Mouse (Mus musculus): ENCODE measurements around the gene Nfib. TPM values are rescaled to one million over a fixed set of nuclear protein-coding genes. Genes with fewer than 3 reads are reported as not detected.

Nfib gene
- total and polyA plus RNA-seq, 3 experiments, result 0.16 TPM; not detected in 2

DNA sequence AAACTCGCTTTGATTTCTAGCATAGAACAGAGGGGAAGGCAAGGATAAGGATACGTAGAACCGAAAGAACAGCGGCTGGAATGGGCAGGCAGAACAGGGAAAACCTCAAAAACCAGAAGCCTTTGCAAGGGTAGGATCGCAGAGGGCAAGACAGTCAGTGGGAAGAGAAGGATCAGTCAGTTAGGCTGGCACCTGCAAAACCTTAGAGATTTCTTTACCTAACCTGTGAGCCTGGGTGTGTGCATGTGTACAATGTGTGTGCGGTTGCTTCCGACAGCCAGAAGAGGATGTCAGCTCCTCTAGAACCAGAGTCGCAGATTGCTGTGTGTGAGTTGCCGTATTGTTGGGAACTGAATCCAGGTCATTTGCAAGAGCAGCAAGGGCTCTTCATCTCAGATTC is 67.3 kb downstream of the Nfib start:
- no peak for ATAC-seq (ENCODE audit: extremely low read depth, insufficient number of reproducible peaks, low FRiP score, poor library complexity, severe bottlenecking)
- no peaks in the 10 kb centered on the region for H3K27me3 ChIP-seq (ENCODE audit: insufficient read depth, low read length)

DNA sequence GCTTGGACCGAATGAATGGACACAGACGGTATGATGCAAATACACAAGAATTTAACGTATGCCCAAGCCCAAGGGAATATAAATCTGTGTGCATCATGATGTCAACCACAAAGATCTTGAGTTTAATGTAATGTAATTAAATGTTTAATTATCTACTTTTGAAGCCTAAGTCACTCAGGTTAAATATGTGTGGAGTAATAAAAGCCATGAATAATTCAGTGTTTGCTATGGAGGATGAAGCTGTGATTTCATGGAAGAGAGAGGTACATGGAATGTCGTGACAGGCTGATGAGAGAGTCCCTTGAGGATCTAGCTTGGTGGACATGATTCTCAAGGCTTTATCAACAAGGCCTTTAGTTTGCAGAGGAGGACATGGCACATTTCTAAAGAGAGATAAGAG is 67.9 kb downstream of the Nfib start:
- ATAC-seq (ENCODE audit: extremely low read depth, insufficient number of reproducible peaks, low FRiP score, poor library complexity, severe bottlenecking) (no peak), DNase-seq (ENCODE audit: low spot score) (no peak)
- Histone ChIP-seq H3K27me3 (ENCODE audit: insufficient read depth, low read length) (no peaks in the 10 kb centered on the region), H3K36me3 (replicated peaks) (no peaks in the 10 kb centered on the region), H3K4me3 (ENCODE audit: low read depth, low read length) (no peak overlapping the region), H3K9me3 (replicated peaks) (peaks cover 9% of the 10 kb centered on the region; the same call in 1 of the 2 replicates), H3K4me1 (ENCODE audit: insufficient read depth, low read depth, low read length) (no peaks in the 10 kb centered on the region)
- TF ChIP-seq GATA2 (IDR thresholded peaks at IDR 0.05; ENCODE audit: borderline replicate concordance, low read depth, low read length) (no peak), POLR2AphosphoS5 (IDR thresholded peaks at IDR 0.05; ENCODE audit: insufficient replicate concordance, low read depth, low read length) (no peak), TAL1 (conservative IDR thresholded peaks at IDR 0.05; ENCODE audit: low read depth, low read length) (no peak), CTCF (IDR thresholded peaks at IDR 0.05; ENCODE audit: low read depth, low read length) (no peak), GATA1 (IDR thresholded peaks at IDR 0.05; ENCODE audit: borderline replicate concordance, low read length) (no peak)

More for the DNA sequence above, 67.3 kb downstream of the Nfib start:
- no peaks in the 10 kb centered on the region for H3K4me1 ChIP-seq (ENCODE audit: insufficient read depth, low read depth, low read length)
- H3K36me3 ChIP-seq (replicated peaks), result no peaks in the 10 kb centered on the region
- H3K9me3 ChIP-seq (replicated peaks), result peaks cover 12% of the 10 kb centered on the region
- no peak for TF ChIP-seq POLR2AphosphoS5 (IDR thresholded peaks at IDR 0.05; ENCODE audit: insufficient replicate concordance, low read depth, low read length)
- TF ChIP-seq TAL1 (conservative IDR thresholded peaks at IDR 0.05; ENCODE audit: low read depth, low read length), result no peak
- no peak for TF ChIP-seq GATA1 (IDR thresholded peaks at IDR 0.05; ENCODE audit: borderline replicate concordance, low read length)
- TF ChIP-seq CTCF (IDR thresholded peaks at IDR 0.05; ENCODE audit: low read depth, low read length), result no peak
- TF ChIP-seq GATA2 (IDR thresholded peaks at IDR 0.05; ENCODE audit: borderline replicate concordance, low read depth, low read length), result no peak
- no peak for DNase-seq (ENCODE audit: low spot score)
- no peak overlapping the region for H3K4me3 ChIP-seq (ENCODE audit: low read depth, low read length)

DNA sequence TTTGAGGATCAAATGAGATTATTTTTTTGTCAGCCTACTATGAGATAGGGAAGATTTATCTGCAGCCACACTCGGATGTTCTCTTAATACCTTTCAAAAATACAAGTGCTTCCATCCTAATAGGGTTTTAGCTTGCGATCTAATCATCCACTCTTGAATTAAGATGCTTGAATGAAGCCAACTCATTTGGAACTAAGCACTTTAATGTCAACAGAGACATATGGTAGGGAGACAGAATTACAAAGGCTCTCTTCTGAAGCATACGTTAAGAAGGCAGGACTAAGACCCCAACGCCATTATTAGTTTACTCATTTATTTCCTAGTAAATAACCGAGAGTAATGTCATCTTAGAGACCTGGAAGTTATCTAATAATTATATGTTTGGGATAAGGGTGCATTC is 68.9 kb downstream of the Nfib start:
- Histone ChIP-seq H3K4me3 (ENCODE audit: low read depth, low read length) (no peak overlapping the region), H3K9me3 (replicated peaks) (peaks cover 9% of the 10 kb centered on the region; the same call in 1 of the 2 replicates), H3K27me3 (ENCODE audit: insufficient read depth, low read length) (no peaks in the 10 kb centered on the region), H3K36me3 (replicated peaks) (no peaks in the 10 kb centered on the region), H3K4me1 (ENCODE audit: insufficient read depth, low read depth, low read length) (no peaks in the 10 kb centered on the region)
- DNase-seq (ENCODE audit: low spot score) (no peak), ATAC-seq (ENCODE audit: extremely low read depth, insufficient number of reproducible peaks, low FRiP score, poor library complexity, severe bottlenecking) (no peak)
- no peak for TF ChIP-seq POLR2AphosphoS5 (IDR thresholded peaks at IDR 0.05; ENCODE audit: insufficient replicate concordance, low read depth, low read length)
- no peak for TF ChIP-seq GATA2 (IDR thresholded peaks at IDR 0.05; ENCODE audit: borderline replicate concordance, low read depth, low read length)
- no peak for TF ChIP-seq CTCF (IDR thresholded peaks at IDR 0.05; ENCODE audit: low read depth, low read length)

DNA sequence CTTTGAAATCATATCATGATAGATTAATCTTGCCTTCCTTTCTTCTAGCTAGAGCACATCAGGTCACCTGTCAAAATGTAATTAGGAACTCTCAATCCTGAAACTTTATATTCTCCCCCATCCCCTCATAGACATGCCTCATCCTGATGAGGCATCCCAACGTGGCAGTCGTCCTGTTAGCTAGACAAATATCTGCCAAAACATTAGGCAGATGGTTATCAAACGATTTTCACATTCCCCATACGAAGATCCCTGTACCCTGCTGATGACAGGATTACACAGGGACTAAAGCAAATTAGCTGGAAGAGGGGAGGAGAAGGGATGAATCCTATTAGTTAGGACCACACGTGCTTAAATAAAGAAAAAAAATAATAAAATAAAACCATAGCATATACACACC is 69.7 kb downstream of the Nfib start:
- Histone ChIP-seq H3K27me3 (ENCODE audit: insufficient read depth, low read length) (no peaks in the 10 kb centered on the region), H3K4me1 (ENCODE audit: insufficient read depth, low read depth, low read length) (no peaks in the 10 kb centered on the region), H3K9me3 (replicated peaks) (peaks cover 6% of the 10 kb centered on the region; the same call in 1 of the 2 replicates), H3K36me3 (replicated peaks) (no peaks in the 10 kb centered on the region), H3K4me3 (ENCODE audit: low read depth, low read length) (no peak overlapping the region)
- DNase-seq (ENCODE audit: low spot score), result no peak
- no peak for ATAC-seq (ENCODE audit: extremely low read depth, insufficient number of reproducible peaks, low FRiP score, poor library complexity, severe bottlenecking)
- TF ChIP-seq CTCF (IDR thresholded peaks at IDR 0.05; ENCODE audit: low read depth, low read length) (no peak), GATA1 (IDR thresholded peaks at IDR 0.05; ENCODE audit: borderline replicate concordance, low read length) (no peak)

DNA sequence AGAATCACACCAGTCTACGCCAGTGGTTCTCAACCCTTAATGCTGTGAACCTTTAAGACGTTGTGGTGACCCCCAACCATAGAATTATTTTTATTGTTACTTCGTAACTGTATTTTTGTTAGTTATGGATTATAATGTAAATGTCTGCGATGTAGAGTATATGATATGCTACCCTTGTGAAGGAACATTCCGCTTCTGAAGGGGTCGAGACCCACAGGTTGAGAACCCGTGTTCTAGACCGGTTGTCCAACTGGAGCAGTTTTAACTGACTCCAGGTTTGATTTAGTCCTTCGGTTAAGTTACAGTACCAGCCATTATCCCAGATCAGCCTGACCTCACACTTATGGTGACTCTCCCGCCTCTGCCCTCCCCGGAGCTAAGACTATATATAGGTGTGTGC is 70.4 kb downstream of the Nfib start:
- peaks cover 2% of the 10 kb centered on the region; the same call in 1 of the 2 replicates for H3K9me3 ChIP-seq (replicated peaks)
- H3K36me3 ChIP-seq (replicated peaks), result no peaks in the 10 kb centered on the region
- no peak for DNase-seq (ENCODE audit: low spot score)
- H3K27me3 ChIP-seq (ENCODE audit: insufficient read depth, low read length), result no peaks in the 10 kb centered on the region
- no peak overlapping the region for H3K4me3 ChIP-seq (ENCODE audit: low read depth, low read length)
- no peak for TF ChIP-seq GATA1 (IDR thresholded peaks at IDR 0.05; ENCODE audit: borderline replicate concordance, low read length)
- no peak for TF ChIP-seq TAL1 (conservative IDR thresholded peaks at IDR 0.05; ENCODE audit: low read depth, low read length)
- TF ChIP-seq GATA2 (IDR thresholded peaks at IDR 0.05; ENCODE audit: borderline replicate concordance, low read depth, low read length), result no peak
- TF ChIP-seq CTCF (IDR thresholded peaks at IDR 0.05; ENCODE audit: low read depth, low read length), result no peak
- TF ChIP-seq POLR2AphosphoS5 (IDR thresholded peaks at IDR 0.05; ENCODE audit: insufficient replicate concordance, low read depth, low read length), result no peak
- no peaks in the 10 kb centered on the region for H3K4me1 ChIP-seq (ENCODE audit: insufficient read depth, low read depth, low read length)
- ATAC-seq (ENCODE audit: extremely low read depth, insufficient number of reproducible peaks, low FRiP score, poor library complexity, severe bottlenecking), result no peak

DNA sequence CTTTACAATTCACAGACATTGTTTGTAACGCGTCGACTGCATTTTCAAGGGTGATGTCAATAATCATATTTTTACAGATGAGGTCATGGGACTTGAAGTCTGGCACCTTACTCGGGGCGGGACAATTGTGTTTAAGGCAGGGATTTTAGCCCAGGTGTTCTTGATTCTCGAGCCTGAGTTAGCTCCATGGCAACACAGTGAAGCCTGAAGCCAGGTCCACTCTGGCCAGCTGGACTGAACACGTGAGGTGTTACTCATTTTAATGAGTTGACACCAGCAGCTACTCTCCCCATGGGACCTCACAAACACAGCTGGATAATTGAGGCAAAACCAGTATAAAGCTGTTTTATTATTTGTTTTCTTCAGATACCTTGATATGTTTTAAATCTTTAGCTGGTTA is 71.2 kb downstream of the Nfib start:
- Histone ChIP-seq H3K4me3 (ENCODE audit: low read depth, low read length) (no peak overlapping the region), H3K36me3 (replicated peaks) (no peaks in the 10 kb centered on the region), H3K27me3 (ENCODE audit: insufficient read depth, low read length) (no peaks in the 10 kb centered on the region), H3K9me3 (replicated peaks) (peaks cover 2% of the 10 kb centered on the region; the same call in 1 of the 2 replicates), H3K4me1 (ENCODE audit: insufficient read depth, low read depth, low read length) (no peaks in the 10 kb centered on the region)
- TF ChIP-seq TAL1 (conservative IDR thresholded peaks at IDR 0.05; ENCODE audit: low read depth, low read length) (no peak), CTCF (IDR thresholded peaks at IDR 0.05; ENCODE audit: low read depth, low read length) (no peak), POLR2AphosphoS5 (IDR thresholded peaks at IDR 0.05; ENCODE audit: insufficient replicate concordance, low read depth, low read length) (no peak), GATA1 (IDR thresholded peaks at IDR 0.05; ENCODE audit: borderline replicate concordance, low read length) (no peak)
- ATAC-seq (ENCODE audit: extremely low read depth, insufficient number of reproducible peaks, low FRiP score, poor library complexity, severe bottlenecking) (no peak), DNase-seq (ENCODE audit: low spot score) (no peak)

Data from G1E (cell line).